21 mouse cellular contexts compared by ENCODE assay signal in genomic region chr15:61538930-61539329, GRCm38 (mm10).
DNase-seq lines count a peak whose midpoint lies in the region; ATAC-seq and TF ChIP-seq lines count a peak whose summit lies in the region.
"Had no signal": no experiment of that assay in that cellular context is flagged by ENCODE, and none has a peak within 500 bp of the region (broad histone marks: within the 10 kb centered on the region; RNA-seq: fewer than 3 reads in every experiment).

No protein-coding gene starts in this region.

- no peaks in the 10 kb centered on the region for H3K36me3 ChIP-seq in spleen, adult 2 months (ENCODE audit: control insufficient read depth, insufficient read depth, low read length)
- H3K36me3 ChIP-seq in thymus, adult 2 months (ENCODE audit: control insufficient read depth, insufficient read depth, low read length) = no peaks in the 10 kb centered on the region
- no peaks in the 10 kb centered on the region for H3K36me3 ChIP-seq in splenic B cell, adult 2 months (ENCODE audit: control insufficient read depth, insufficient read depth, low read length, poor library complexity, severe bottlenecking)
- H3K36me3 ChIP-seq in liver, embryonic 12.5 days = no peaks in the 10 kb centered on the region
- H3K36me3 ChIP-seq: embryonic facial prominence, embryonic 10.5 days; heart, embryonic 15.5 days; hindbrain, embryonic 15.5 days had no signal

- peak overlapping the region; percentile 57; the same call in 1 of the 2 replicates for H3K27ac ChIP-seq in spleen, adult 2 months (ENCODE audit: insufficient read depth, low read length)
- H3K27ac ChIP-seq in thymus, adult 2 months (ENCODE audit: control insufficient read depth, insufficient read depth, low read length) = no peak overlapping the region
- H3K27ac ChIP-seq in liver, embryonic 12.5 days = no peak overlapping the region
- H3K27ac ChIP-seq: embryonic facial prominence, embryonic 10.5 days; forebrain, embryonic 13.5 days; heart, adult 2 months; heart, embryonic 15.5 days; hindbrain, embryonic 15.5 days had no signal

- peak; percentile 19 to 26 for DNase-seq in spleen, adult 2 months (ENCODE audit: low read depth in 1 of 2, low spot score in 2 of 2)
- no peak for DNase-seq in spleen, postnatal 14 days (ENCODE audit: low spot score in 2 of 2)
- peak; percentile 10 for DNase-seq in thymus, postnatal 25 days
- no peak for DNase-seq in thymus, adult 2 months
- DNase-seq in splenic B cell, adult 2 months (ENCODE audit: low read depth, low spot score) = peak; percentile 73
- no peak for DNase-seq in right cerebral cortex, postnatal 4 days
- DNase-seq: adrenal gland, adult 2 months; adrenal gland, postnatal 36 days; cerebellum, adult 2 months; cerebellum, postnatal 10 days; forebrain, postnatal 0 days; gastrocnemius, postnatal 14 days; heart, adult 2 months; heart, postnatal 14 days had no signal

- peaks cover 13% of the 10 kb centered on the region; the same call in 1 of the 2 replicates for H3K4me1 ChIP-seq in spleen, adult 2 months (ENCODE audit: control insufficient read depth, insufficient read depth, insufficient read length)
- H3K4me1 ChIP-seq in thymus, adult 2 months (replicated peaks; ENCODE audit: control insufficient read depth, insufficient read depth, low read length) = peaks cover 9% of the 10 kb centered on the region
- H3K4me1 ChIP-seq in liver, embryonic 12.5 days = no peaks in the 10 kb centered on the region

- H3K4me3 ChIP-seq in spleen, adult 2 months (ENCODE audit: extremely low read depth, insufficient read depth, insufficient read length) = no peak overlapping the region
- H3K4me3 ChIP-seq in thymus, adult 2 months (ENCODE audit: control insufficient read depth, insufficient read depth, low read length) = no peak overlapping the region
- no peak overlapping the region for H3K4me3 ChIP-seq in liver, embryonic 12.5 days
- H3K4me3 ChIP-seq: embryonic facial prominence, embryonic 10.5 days; forebrain, embryonic 13.5 days; heart, adult 2 months; heart, embryonic 15.5 days; hindbrain, embryonic 15.5 days had no signal

- H3K9me3 ChIP-seq in liver, embryonic 12.5 days (replicated peaks) = no peaks in the 10 kb centered on the region
- H3K9me3 ChIP-seq: embryonic facial prominence, embryonic 10.5 days; forebrain, embryonic 13.5 days; heart, embryonic 15.5 days; hindbrain, embryonic 15.5 days had no signal

- no peak overlapping the region for H3K9ac ChIP-seq in liver, embryonic 12.5 days
- H3K9ac ChIP-seq: forebrain, embryonic 13.5 days; forebrain, postnatal 0 days; heart, embryonic 15.5 days; hindbrain, embryonic 15.5 days had no signal

- 44% methylated on average over 5 of the region's 5 CpGs for WGBS in spleen, adult 2 months
- 61% methylated on average over 5 of the region's 5 CpGs for WGBS in thymus, adult 2 months
- WGBS in liver, embryonic 12.5 days (ENCODE audit: insufficient replicate concordance) = 53% methylated on average over 5 of the region's 5 CpGs

- ATAC-seq in activated CD4-positive, CD25-positive, alpha-beta regulatory T cell, adult 4 months = peak; percentile 44
- ATAC-seq in liver, embryonic 12.5 days = no peak
- ATAC-seq: forebrain, postnatal 0 days had no signal

- H3K4me2 ChIP-seq in liver, embryonic 12.5 days = no peak overlapping the region
- H3K4me2 ChIP-seq: forebrain, embryonic 13.5 days; heart, embryonic 11.5 days; heart, embryonic 15.5 days; hindbrain, embryonic 15.5 days had no signal

- H3K27me3 ChIP-seq in spleen, adult 2 months (ENCODE audit: control insufficient read depth, insufficient read depth, low read length) = no peaks in the 10 kb centered on the region
- H3K27me3 ChIP-seq in thymus, adult 2 months (ENCODE audit: control insufficient read depth, insufficient read depth, low read length) = no peaks in the 10 kb centered on the region
- H3K27me3 ChIP-seq in splenic B cell, adult 2 months (ENCODE audit: control insufficient read depth, insufficient read depth, low read length, poor library complexity, severe bottlenecking) = no peaks in the 10 kb centered on the region
- no peaks in the 10 kb centered on the region for H3K27me3 ChIP-seq in liver, embryonic 12.5 days (replicated peaks)
- H3K27me3 ChIP-seq: forebrain, embryonic 13.5 days; heart, embryonic 15.5 days; hindbrain, embryonic 15.5 days had no signal

- no peak for TF ChIP-seq POLR2A in spleen, adult 2 months (IDR thresholded peaks at IDR 0.05; ENCODE audit: low read depth, low read length)
- no peak for TF ChIP-seq POLR2A in thymus, adult 2 months (IDR thresholded peaks at IDR 0.05; ENCODE audit: control insufficient read depth, extremely low read depth, insufficient read depth, low read length, poor library complexity)

- no peak for TF ChIP-seq CTCF in spleen, adult 2 months (IDR thresholded peaks at IDR 0.05; ENCODE audit: extremely low read depth, insufficient read depth, insufficient read length, insufficient replicate concordance)
- TF ChIP-seq CTCF in thymus, adult 2 months (IDR thresholded peaks at IDR 0.05; ENCODE audit: borderline replicate concordance, control insufficient read depth, extremely low read depth, insufficient read depth, low read length, poor library complexity) = no peak

Comparison
In these comparisons a context has a peak if more than half of its experiments do, and no peak if none do; other contexts are left out.
1. DNase-seq: peak in spleen, adult 2 months (2 of 2), thymus, postnatal 25 days (single experiment) and splenic B cell, adult 2 months (single experiment); none in spleen, postnatal 14 days (0 of 2), thymus, adult 2 months (single experiment) and right cerebral cortex, postnatal 4 days (single experiment).